Mouse (Mus musculus) kidney, embryonic 16.5 days (tissue): Measurements from ENCODE around the gene Gm20388. TPM values are rescaled to one million over a fixed set of nuclear protein-coding genes. Genes with fewer than 3 reads are reported as not detected.

Source experiments
- ATAC-seq: fragments of 200-750 bp; cut with Nextera tagmentation; 2 replicates; pipeline ENCODE4 v1.8.0; 2017; ENCODE audit warnings: moderate TSS enrichment; ENCODE audit not compliant: low FRiP score, low TSS enrichment
- H3K27ac ChIP-seq: fragments of 300-500 bp; sonication (generic); 2 replicates; pipeline ENCODE4 v1.5.1; 2014; ENCODE audit warnings: low read length
- H3K27me3 ChIP-seq: fragments of 300-500 bp; sonication (generic); 2 replicates; pipeline ENCODE4 v1.6.1; 2014; ENCODE audit warnings: low read length, control low read depth, mixed read lengths; ENCODE audit not compliant: insufficient read depth
- H3K36me3 ChIP-seq: fragments of 300-500 bp; sonication (generic); 2 replicates; pipeline ENCODE4 v1.6.1; 2014; ENCODE audit warnings: low read length, control low read depth, mixed read lengths; ENCODE audit not compliant: insufficient read depth
- H3K4me1 ChIP-seq: fragments of 300-500 bp; sonication (generic); 2 replicates; pipeline ENCODE4 v1.6.1; 2014; ENCODE audit warnings: low read length, control low read depth, mixed read lengths; ENCODE audit not compliant: insufficient read depth
- H3K4me2 ChIP-seq: fragments of 300-500 bp; sonication (generic); replicated peaks from 2 replicates; pipeline ENCODE4 v1.6.1; 2014; ENCODE audit warnings: low read depth, low read length
- H3K4me3 ChIP-seq: fragments of 300-500 bp; sonication (generic); 2 replicates; pipeline ENCODE4 v1.5.1; 2014; ENCODE audit warnings: mild to moderate bottlenecking, low read length
- H3K9ac ChIP-seq: fragments of 300-500 bp; sonication (generic); replicated peaks from 2 replicates; pipeline ENCODE4 v1.6.1; 2014; ENCODE audit warnings: low read length
- H3K9me3 ChIP-seq: fragments of 300-500 bp; sonication (generic); 2 replicates; pipeline ENCODE4 v1.6.1; 2016; ENCODE audit warnings: low read length, control low read depth
- WGBS: fragments of 180-500 bp; shearing (Covaris S2); extraction: QIAGEN DNeasy Blood & Tissue Kit; methylation state at CpG from one replicate; pipeline ENCODE4 v1.1.7; 2014; 5-methylcytosine and 5-hydroxymethylcytosine counted together
- polyA plus RNA-seq: library from polyadenylated mRNA; unstranded; fragments of >200 nt; fragmentation: Nextera tagmentation; extraction: Ambion mirVana; gene quantifications from 2 replicates; pipeline ENCODE4 v1.2.1, GENCODE M21; 2015

The Gm20388 gene
- polyA plus RNA-seq, 1 experiment from 2014 or later = 7.7 TPM

- Histone ChIP-seq H3K27me3 (0 out of 2 replicates have a peak, but pooled peaks cover 4% of the 10 kb centered on the region), H3K9ac (peak overlapping the region; percentile 65), H3K36me3 (no peaks in the 10 kb centered on the region), H3K4me1 (peaks cover 50% of the 10 kb centered on the region), H3K4me2 (peak overlapping the region; percentile 93), H3K9me3 (no peaks in the 10 kb centered on the region), H3K4me3 (peak overlapping the region; percentile 80), H3K27ac (peak overlapping the region; percentile 87)
- WGBS = under 1% methylated on average over 40 of the region's 47 CpGs
- peak; percentile 91 for ATAC-seq
Measured at GRCm38 (mm10) chr8:122281317-122282034, 2370.8 kb downstream of the Gm20388 start.

- peak within 1 kb of the TSS; percentile 80 for H3K4me3 ChIP-seq
- ATAC-seq = no peak
- H3K9me3 ChIP-seq = no peaks in the 10 kb centered on the region
- peak within 1 kb of the TSS; percentile 93 for H3K4me2 ChIP-seq
- H3K27me3 ChIP-seq = 0 out of 2 replicates have a peak, but pooled peaks cover 4% of the 10 kb centered on the region
- 0% methylated on average over 47 of the region's 60 CpGs for WGBS
- peak within 1 kb of the TSS; percentile 87 for H3K27ac ChIP-seq
- H3K9ac ChIP-seq = peak within 1 kb of the TSS; percentile 79
- H3K36me3 ChIP-seq = no peaks in the 10 kb centered on the region
- H3K4me1 ChIP-seq = peaks cover 54% of the 10 kb centered on the region
Measured at GRCm38 (mm10) chr8:122282035-122282358, 2371.4 kb downstream of the Gm20388 start, which contains the start of gene Zfpm1. TSS of gene Zfpm1 (plus strand) at chr8:122282141.

GRCm38 (mm10) chr8:122282501-122283355 lies 2372.1 kb downstream of the Gm20388 start:
- Histone ChIP-seq H3K4me1 (peaks cover 54% of the 10 kb centered on the region), H3K9ac (peak overlapping the region; percentile 79), H3K4me3 (peak overlapping the region; percentile 80), H3K27ac (peak overlapping the region; percentile 74), H3K36me3 (no peaks in the 10 kb centered on the region), H3K9me3 (no peaks in the 10 kb centered on the region), H3K4me2 (peak overlapping the region; percentile 93), H3K27me3 (0 out of 2 replicates have a peak, but pooled peaks cover 4% of the 10 kb centered on the region)
- no peak for ATAC-seq
- under 1% methylated on average over 63 of the region's 70 CpGs for WGBS

GRCm38 (mm10) chr8:122283356-122284202 lies 2372.9 kb downstream of the Gm20388 start:
- Histone ChIP-seq H3K4me1 (peaks cover 51% of the 10 kb centered on the region), H3K9ac (peak overlapping the region; percentile 79), H3K36me3 (no peaks in the 10 kb centered on the region), H3K9me3 (no peaks in the 10 kb centered on the region), H3K4me2 (peak overlapping the region; percentile 93), H3K27me3 (0 out of 2 replicates have a peak, but pooled peaks cover 4% of the 10 kb centered on the region), H3K27ac (peak overlapping the region; percentile 74), H3K4me3 (peak overlapping the region; percentile 80)
- no peak for ATAC-seq
- under 1% methylated on average over 37 of the region's 37 CpGs for WGBS

- H3K4me2 ChIP-seq = peak overlapping the region; percentile 93
- H3K4me3 ChIP-seq = peak overlapping the region; percentile 80
- H3K9me3 ChIP-seq = no peaks in the 10 kb centered on the region
- WGBS = under 1% methylated on average over 33 of the region's 33 CpGs
- H3K9ac ChIP-seq = peak overlapping the region; percentile 79
- peak overlapping the region; percentile 74 for H3K27ac ChIP-seq
- no peaks in the 10 kb centered on the region for H3K36me3 ChIP-seq
- 0 out of 2 replicates have a peak, but pooled peaks cover 4% of the 10 kb centered on the region for H3K27me3 ChIP-seq
- peaks cover 51% of the 10 kb centered on the region for H3K4me1 ChIP-seq
- ATAC-seq = no peak
Measured at GRCm38 (mm10) chr8:122284203-122284658, 2373.6 kb downstream of the Gm20388 start.

GRCm38 (mm10) chr8:122284659-122285261 lies 2374.1 kb downstream of the Gm20388 start:
- WGBS = 5% methylated on average over 21 of the region's 21 CpGs
- peak overlapping the region; percentile 79 for H3K9ac ChIP-seq
- H3K4me1 ChIP-seq = peaks cover 51% of the 10 kb centered on the region

GRCm38 (mm10) chr8:122285727-122286126 lies 2375.1 kb downstream of the Gm20388 start:
- H3K9ac ChIP-seq = no peak overlapping the region
- WGBS = 63% methylated on average over 6 of the region's 6 CpGs
- no peak overlapping the region for H3K4me2 ChIP-seq
- peaks cover 46% of the 10 kb centered on the region for H3K4me1 ChIP-seq
- ATAC-seq = no peak
- no peak overlapping the region for H3K27ac ChIP-seq
- H3K4me3 ChIP-seq = no peak overlapping the region
- 0 out of 2 replicates have a peak, but pooled peaks cover 4% of the 10 kb centered on the region for H3K27me3 ChIP-seq
- H3K9me3 ChIP-seq = no peaks in the 10 kb centered on the region
- no peaks in the 10 kb centered on the region for H3K36me3 ChIP-seq

More at GRCm38 (mm10) chr8:122284659-122285261, 2374.1 kb downstream of the Gm20388 start:
- no peak for ATAC-seq
- Histone ChIP-seq H3K27ac (peak overlapping the region; percentile 74), H3K4me3 (peak overlapping the region; percentile 80), H3K4me2 (peak overlapping the region; percentile 93), H3K9me3 (no peaks in the 10 kb centered on the region), H3K27me3 (0 out of 2 replicates have a peak, but pooled peaks cover 4% of the 10 kb centered on the region), H3K36me3 (no peaks in the 10 kb centered on the region)

- no peaks in the 10 kb centered on the region for H3K9me3 ChIP-seq
- no peak overlapping the region for H3K27ac ChIP-seq
- no peak for ATAC-seq
- H3K27me3 ChIP-seq = 0 out of 2 replicates have a peak, but pooled peaks cover 4% of the 10 kb centered on the region
- H3K36me3 ChIP-seq = no peaks in the 10 kb centered on the region
- H3K4me1 ChIP-seq = peaks cover 52% of the 10 kb centered on the region
- no peak overlapping the region for H3K4me3 ChIP-seq
- H3K4me2 ChIP-seq = no peak overlapping the region
- 80% methylated on average over 10 of the region's 10 CpGs for WGBS
- H3K9ac ChIP-seq = no peak overlapping the region
Measured at GRCm38 (mm10) chr8:122286899-122287298, 2376.3 kb downstream of the Gm20388 start.

GRCm38 (mm10) chr8:122287742-122288141 lies 2377.1 kb downstream of the Gm20388 start:
- Histone ChIP-seq H3K27ac (no peak overlapping the region), H3K9ac (no peak overlapping the region), H3K4me3 (no peak overlapping the region), H3K4me1 (peaks cover 52% of the 10 kb centered on the region), H3K4me2 (no peak overlapping the region), H3K36me3 (no peaks in the 10 kb centered on the region), H3K27me3 (0 out of 2 replicates have a peak, but pooled peaks cover under 1% of the 10 kb centered on the region), H3K9me3 (no peaks in the 10 kb centered on the region)
- no peak for ATAC-seq
- WGBS = 77% methylated on average over 8 of the region's 8 CpGs
